Mouse (Mus musculus) midbrain, embryonic 15.5 days (tissue): ENCODE results near the gene Gm17018. TPM values are rescaled to one million over a fixed set of nuclear protein-coding genes. Genes with fewer than 3 reads are reported as not detected.
"Not testable (repeated sequence)": the region's sequence is repeated elsewhere in the genome, so short reads cannot be mapped to it uniquely, and the experiment has no call there.

ENCODE experiments used
- ATAC-seq: fragments of 200-750 bp; cut with Nextera tagmentation; replicated peaks from 2 replicates; pipeline ENCODE4 v1.8.0; 2017; ENCODE audit warnings: moderate TSS enrichment
- H3K27ac ChIP-seq: fragments of 300-500 bp; sonication (generic); 2 replicates; pipeline ENCODE4 v1.5.1; 2015; ENCODE audit warnings: mild to moderate bottlenecking, inconsistent platforms
- H3K27me3 ChIP-seq: fragments of 300-500 bp; sonication (generic); replicated peaks from 2 replicates; pipeline ENCODE4 v1.6.1; 2015; ENCODE audit warnings: inconsistent platforms
- H3K36me3 ChIP-seq: fragments of 300-500 bp; sonication (generic); replicated peaks from 2 replicates; pipeline ENCODE4 v1.6.1; 2015; ENCODE audit warnings: inconsistent platforms
- H3K4me1 ChIP-seq: fragments of 300-500 bp; sonication (generic); 2 replicates; pipeline ENCODE4 v1.6.1; 2015; ENCODE audit warnings: inconsistent platforms
- H3K4me2 ChIP-seq: fragments of 300-500 bp; sonication (generic); 2 replicates; pipeline ENCODE4 v1.6.1; 2015; ENCODE audit warnings: inconsistent platforms, mild to moderate bottlenecking, moderate library complexity
- H3K4me3 ChIP-seq: fragments of 300-500 bp; sonication (generic); 2 replicates; pipeline ENCODE4 v1.5.1; 2015; ENCODE audit warnings: mild to moderate bottlenecking, inconsistent platforms
- H3K9ac ChIP-seq: fragments of 300-500 bp; sonication (generic); 2 replicates; pipeline ENCODE4 v1.6.1; 2015; ENCODE audit warnings: mild to moderate bottlenecking, inconsistent platforms
- H3K9me3 ChIP-seq: fragments of 300-500 bp; sonication (generic); 2 replicates; pipeline ENCODE4 v1.6.1; 2016; ENCODE audit warnings: inconsistent platforms
- WGBS: fragments of 180-500 bp; shearing (Covaris S2); methylation state at CpG from one replicate; pipeline ENCODE4 v1.1.7; 2015; ENCODE audit warnings: mixed read lengths; 5-methylcytosine and 5-hydroxymethylcytosine counted together
- polyA plus RNA-seq: library from polyadenylated mRNA; unstranded; fragments of >200 nt; fragmentation: Nextera tagmentation; extraction: Ambion mirVana; gene quantifications from 2 replicates; pipeline ENCODE4 v1.2.1, GENCODE M21; 2015

Gm17018 gene
- polyA plus RNA-seq, 1 experiment from 2014 or later, result 60.3 TPM

DNA sequence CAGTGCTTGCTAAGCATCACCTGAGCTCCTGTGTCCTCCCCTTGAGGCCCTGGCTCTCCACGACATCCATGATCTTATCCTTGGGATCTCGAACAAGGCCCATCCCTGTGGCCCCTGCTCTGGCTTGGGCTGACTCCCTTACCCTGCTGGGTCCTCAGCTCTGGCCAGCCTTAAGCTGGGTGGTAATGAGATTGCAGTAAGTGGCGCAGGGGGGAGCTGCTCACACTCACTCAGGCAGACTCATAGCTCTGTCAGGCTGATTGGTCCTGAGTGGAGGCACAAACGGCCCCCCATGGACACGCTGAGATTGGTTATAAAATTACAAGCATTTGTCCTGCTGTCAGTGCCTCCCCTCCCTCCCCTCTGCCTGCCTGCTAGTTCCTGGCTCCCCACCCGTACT lies 24.5 kb upstream of the Gm17018 start:
- WGBS, result 62% methylated on average over 6 of the region's 6 CpGs

DNA sequence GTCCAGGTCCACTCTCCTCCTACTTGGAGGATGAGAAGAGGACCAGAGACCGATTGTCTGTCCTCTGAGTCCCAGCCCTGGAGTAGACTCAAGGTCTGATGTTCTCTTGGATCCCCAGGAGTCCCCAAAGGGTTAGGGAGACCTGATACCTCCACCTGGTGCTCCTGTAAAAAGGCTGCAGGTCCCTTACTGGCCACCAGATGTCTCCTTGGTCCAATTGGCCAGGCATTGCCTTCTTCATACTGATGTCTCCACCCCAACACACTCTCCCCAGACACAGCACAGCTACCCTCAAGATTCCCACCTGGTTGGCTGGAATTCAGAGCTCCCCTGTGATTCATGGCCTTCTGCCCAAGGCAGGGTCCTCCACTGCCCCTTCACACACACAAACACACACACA lies 22.9 kb upstream of the Gm17018 start:
- no peak overlapping the region for H3K4me3 ChIP-seq
- no peaks in the 10 kb centered on the region for H3K36me3 ChIP-seq
- H3K4me2 ChIP-seq, result no peak overlapping the region
- 42% methylated on average over 1 of the region's 1 CpGs for WGBS
- peaks cover 15% of the 10 kb centered on the region for H3K4me1 ChIP-seq
- peaks cover 5% of the 10 kb centered on the region for H3K27me3 ChIP-seq
- ATAC-seq, result no peak
- no peak overlapping the region for H3K27ac ChIP-seq
- no peak overlapping the region for H3K9ac ChIP-seq
- H3K9me3 ChIP-seq, result no peaks in the 10 kb centered on the region

More for the DNA sequence above, 24.5 kb upstream of the Gm17018 start:
- H3K4me1 ChIP-seq, result peaks cover 7% of the 10 kb centered on the region
- H3K9ac ChIP-seq, result no peak overlapping the region
- H3K4me2 ChIP-seq, result no peak overlapping the region
- ATAC-seq, result no peak
- H3K9me3 ChIP-seq, result no peaks in the 10 kb centered on the region
- no peaks in the 10 kb centered on the region for H3K36me3 ChIP-seq
- no peaks in the 10 kb centered on the region for H3K27me3 ChIP-seq
- H3K4me3 ChIP-seq, result no peak overlapping the region
- no peak overlapping the region for H3K27ac ChIP-seq

GRCm38 (mm10) chr19:45540657-45541408 lies 19.6 kb upstream of the Gm17018 start:
- Histone ChIP-seq H3K9me3 (no peaks in the 10 kb centered on the region), H3K27ac (no peak overlapping the region), H3K36me3 (no peaks in the 10 kb centered on the region), H3K4me2 (peak overlapping the region; percentile 81), H3K9ac (peak overlapping the region; percentile 50), H3K27me3 (peaks cover 29% of the 10 kb centered on the region), H3K4me3 (peak overlapping the region; percentile 43), H3K4me1 (peaks cover 23% of the 10 kb centered on the region)
- 24% methylated on average over 8 of the region's 8 CpGs for WGBS
- ATAC-seq, result peak; percentile 13; the same call in 1 of the 2 replicates

DNA sequence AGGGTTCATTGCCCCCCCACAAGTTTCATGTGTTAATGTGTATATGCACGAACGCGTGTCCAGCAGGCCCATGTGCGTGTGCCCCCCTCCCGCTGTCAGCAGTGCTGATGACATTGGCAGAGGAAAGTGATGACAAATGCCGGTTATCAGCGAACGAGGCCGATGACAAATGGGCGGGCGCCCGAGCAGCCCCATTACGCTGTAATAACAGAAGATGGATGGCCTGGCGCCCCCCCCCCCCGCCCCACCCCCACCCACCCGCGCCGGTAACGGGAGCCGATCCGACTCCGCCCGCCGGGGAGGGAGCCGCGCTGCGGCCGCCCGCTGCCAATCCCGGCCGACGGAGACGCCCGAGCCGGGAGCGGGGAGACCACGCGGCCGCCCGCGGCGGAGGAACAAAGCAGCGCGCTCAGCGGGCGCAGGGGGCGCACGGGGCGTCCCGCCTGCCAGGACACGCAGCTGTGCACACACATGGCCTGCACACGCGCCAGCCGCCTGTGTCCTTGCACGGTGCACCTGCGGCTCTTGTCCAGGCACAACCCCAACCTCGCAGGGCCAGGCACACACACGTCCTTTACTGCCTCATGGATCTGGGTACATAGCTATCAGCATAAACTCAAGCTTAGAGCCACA lies 18.9 kb upstream of the Gm17018 start:
- ATAC-seq, result peak; percentile 65
- Histone ChIP-seq H3K27me3 (peaks cover 36% of the 10 kb centered on the region), H3K9me3 (no peaks in the 10 kb centered on the region), H3K4me1 (peaks cover 23% of the 10 kb centered on the region), H3K9ac (peak overlapping the region; percentile 50), H3K36me3 (no peaks in the 10 kb centered on the region), H3K27ac (peak overlapping the region; percentile 55), H3K4me3 (peak overlapping the region; percentile 43), H3K4me2 (peak overlapping the region; percentile 81)
- WGBS, result under 1% methylated on average over 34 of the region's 58 CpGs

GRCm38 (mm10) chr19:45542061-45542460 lies 18.4 kb upstream of the Gm17018 start:
- Histone ChIP-seq H3K36me3 (no peaks in the 10 kb centered on the region), H3K9ac (peak overlapping the region; percentile 50), H3K9me3 (no peaks in the 10 kb centered on the region), H3K4me2 (peak overlapping the region; percentile 81), H3K4me1 (peaks cover 23% of the 10 kb centered on the region), H3K4me3 (peak overlapping the region; percentile 43), H3K27ac (peak overlapping the region; percentile 55), H3K27me3 (peaks cover 41% of the 10 kb centered on the region)
- 16% methylated on average over 3 of the region's 3 CpGs for WGBS
- no peak; the same call in 1 of the 2 replicates for ATAC-seq

- ATAC-seq, result no peak
- Histone ChIP-seq H3K27me3 (peaks cover 46% of the 10 kb centered on the region), H3K4me2 (peak overlapping the region; percentile 81), H3K4me3 (peak overlapping the region; percentile 35), H3K27ac (no peak overlapping the region), H3K4me1 (peaks cover 23% of the 10 kb centered on the region), H3K9ac (peak overlapping the region; percentile 30; the same call in 1 of the 2 replicates), H3K36me3 (no peaks in the 10 kb centered on the region), H3K9me3 (no peaks in the 10 kb centered on the region)
- under 1% methylated on average over 20 of the region's 26 CpGs for WGBS
Measured at GRCm38 (mm10) chr19:45544152-45544924, 16.1 kb upstream of the Gm17018 start.

GRCm38 (mm10) chr19:45544925-45545321 lies 15.5 kb upstream of the Gm17018 start:
- H3K4me3 ChIP-seq, result peak overlapping the region; percentile 35
- peak; percentile 59 for ATAC-seq
- H3K36me3 ChIP-seq, result no peaks in the 10 kb centered on the region
- no peak overlapping the region for H3K27ac ChIP-seq
- H3K27me3 ChIP-seq, result peaks cover 52% of the 10 kb centered on the region
- peak overlapping the region; percentile 30; the same call in 1 of the 2 replicates for H3K9ac ChIP-seq
- no peaks in the 10 kb centered on the region for H3K9me3 ChIP-seq
- WGBS, result under 1% methylated on average over 30 of the region's 30 CpGs
- peaks cover 23% of the 10 kb centered on the region for H3K4me1 ChIP-seq
- peak overlapping the region; percentile 81 for H3K4me2 ChIP-seq

GRCm38 (mm10) chr19:45548196-45548595 lies 12.2 kb upstream of the Gm17018 start:
- not testable (repeated sequence) for H3K36me3 ChIP-seq, H3K4me1 ChIP-seq, H3K4me3 ChIP-seq, H3K4me2 ChIP-seq, H3K9me3 ChIP-seq, ATAC-seq, H3K27ac ChIP-seq, H3K9ac ChIP-seq
- peaks cover 42% of the 10 kb centered on the region for H3K27me3 ChIP-seq

DNA sequence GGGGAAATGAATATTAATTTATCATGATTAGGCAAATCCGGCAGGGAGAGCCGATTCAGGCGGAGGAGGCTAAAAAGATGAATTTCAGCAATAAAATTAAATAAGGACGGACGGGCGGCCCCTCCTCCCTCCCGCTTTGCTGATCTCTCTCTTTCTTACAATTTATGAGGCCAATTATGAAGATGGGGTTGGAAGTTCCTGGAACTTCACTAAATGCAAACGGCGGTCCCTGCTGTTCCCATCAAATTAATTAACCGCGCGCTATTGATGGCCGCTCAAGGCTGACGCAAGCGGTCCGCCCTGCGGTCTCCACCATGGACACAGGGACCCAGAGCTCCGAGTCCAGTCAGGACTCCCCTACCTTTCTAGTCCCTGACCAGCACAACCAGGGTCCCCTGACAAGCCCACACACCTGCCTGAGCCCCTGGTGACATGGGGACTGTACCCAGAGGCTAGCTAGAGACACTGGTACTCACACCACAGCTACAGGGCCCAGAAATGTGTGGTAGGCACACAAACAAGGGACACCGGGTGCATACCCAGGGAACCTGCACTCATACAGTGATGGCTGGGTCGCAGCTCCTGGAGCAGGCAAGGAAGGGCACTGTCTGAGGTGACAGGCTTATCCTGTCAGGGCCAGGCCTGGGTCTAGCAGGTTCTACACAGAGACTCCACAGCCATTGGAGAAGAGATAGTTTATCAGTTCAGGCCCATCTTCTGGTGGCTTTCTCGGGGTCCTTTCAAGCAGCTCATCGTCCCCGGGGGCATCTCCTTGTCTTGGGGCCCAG lies 11.1 kb upstream of the Gm17018 start:
- ATAC-seq, result no peak
- H3K4me2 ChIP-seq, result no peak overlapping the region
- H3K27me3 ChIP-seq, result peaks cover 31% of the 10 kb centered on the region
- WGBS, result 61% methylated on average over 23 of the region's 23 CpGs
- H3K4me3 ChIP-seq, result no peak overlapping the region
- no peaks in the 10 kb centered on the region for H3K9me3 ChIP-seq
- H3K4me1 ChIP-seq, result peaks cover 6% of the 10 kb centered on the region
- H3K27ac ChIP-seq, result no peak overlapping the region
- H3K36me3 ChIP-seq, result no peaks in the 10 kb centered on the region
- no peak overlapping the region for H3K9ac ChIP-seq

- Histone ChIP-seq H3K4me3 (no peak overlapping the region), H3K4me1 (peaks cover under 1% of the 10 kb centered on the region), H3K27ac (no peak overlapping the region), H3K9me3 (no peaks in the 10 kb centered on the region), H3K36me3 (no peaks in the 10 kb centered on the region; the same call in 1 of the 2 replicates), H3K27me3 (peaks cover 31% of the 10 kb centered on the region), H3K9ac (no peak overlapping the region), H3K4me2 (no peak overlapping the region)
- ATAC-seq, result no peak
- WGBS, result 93% methylated on average over 4 of the region's 4 CpGs
Measured at GRCm38 (mm10) chr19:45549948-45550347, 10.5 kb upstream of the Gm17018 start.

GRCm38 (mm10) chr19:45552187-45552586 lies 8.2 kb upstream of the Gm17018 start:
- H3K4me1 ChIP-seq, result no peaks in the 10 kb centered on the region
- no peaks in the 10 kb centered on the region for H3K9me3 ChIP-seq
- WGBS, result 81% methylated on average over 6 of the region's 6 CpGs
- no peak overlapping the region for H3K4me2 ChIP-seq
- no peaks in the 10 kb centered on the region; the same call in 1 of the 2 replicates for H3K36me3 ChIP-seq
- no peak overlapping the region for H3K9ac ChIP-seq
- H3K27me3 ChIP-seq, result peaks cover 11% of the 10 kb centered on the region
- no peak overlapping the region for H3K27ac ChIP-seq
- ATAC-seq, result no peak
- H3K4me3 ChIP-seq, result no peak overlapping the region
